Mouse (Mus musculus) midbrain, embryonic 16.5 days (tissue): ENCODE data around the gene Ip6k1. TPM values are rescaled to one million over a fixed set of nuclear protein-coding genes. Genes with fewer than 3 reads are reported as not detected.
A peak's percentile ranks its signal among the peaks of the same experiment; 100 is the strongest.

Experiments used
- ATAC-seq: fragments of 200-750 bp; cut with Nextera tagmentation; 2 replicates; pipeline ENCODE4 v1.8.0; 2017; ENCODE audit warnings: moderate TSS enrichment
- H3K27ac ChIP-seq: fragments of 300-500 bp; sonication (generic); 2 replicates; pipeline ENCODE4 v1.5.1; 2014; ENCODE audit warnings: mild to moderate bottlenecking, low read length, mixed read lengths
- H3K27me3 ChIP-seq: fragments of 300-500 bp; sonication (generic); 2 replicates; pipeline ENCODE4 v1.6.1; 2014; ENCODE audit warnings: low read depth, low read length, mixed read lengths; ENCODE audit not compliant: control insufficient read depth, insufficient read depth
- H3K36me3 ChIP-seq: fragments of 300-500 bp; sonication (generic); 2 replicates; pipeline ENCODE4 v1.6.1; 2014; ENCODE audit warnings: mild to moderate bottlenecking, low read length, moderate library complexity, mixed read lengths; ENCODE audit not compliant: control insufficient read depth, insufficient read depth
- H3K4me1 ChIP-seq: fragments of 300-500 bp; sonication (generic); 2 replicates; pipeline ENCODE4 v1.6.1; 2014; ENCODE audit warnings: mild to moderate bottlenecking, low read length, mixed read lengths; ENCODE audit not compliant: control insufficient read depth, insufficient read depth
- H3K4me2 ChIP-seq: fragments of 300-500 bp; sonication (generic); 2 replicates; pipeline ENCODE4 v1.6.1; 2014; ENCODE audit warnings: mild to moderate bottlenecking, low read length, mixed read lengths
- H3K4me3 ChIP-seq: fragments of 300-500 bp; sonication (generic); 2 replicates; pipeline ENCODE4 v1.5.1; 2014; ENCODE audit warnings: low read depth, mild to moderate bottlenecking, low read length, moderate library complexity, mixed read lengths
- H3K9ac ChIP-seq: fragments of 300-500 bp; sonication (generic); 2 replicates; pipeline ENCODE4 v1.6.1; 2014; ENCODE audit warnings: low read depth, low read length, mixed read lengths
- H3K9me3 ChIP-seq: fragments of 300-500 bp; sonication (generic); replicated peaks from 2 replicates; pipeline ENCODE4 v1.6.1; 2014; ENCODE audit warnings: mild to moderate bottlenecking, low read length, mixed read lengths; ENCODE audit not compliant: control insufficient read depth, poor library complexity, severe bottlenecking
- WGBS: fragments of 180-500 bp; shearing (Covaris S2); extraction: QIAGEN DNeasy Blood & Tissue Kit; methylation state at CpG from one replicate; pipeline ENCODE4 v1.1.7; 2014; 5-methylcytosine and 5-hydroxymethylcytosine counted together
- polyA plus RNA-seq: library from polyadenylated mRNA; unstranded; fragments of >200 nt; fragmentation: Nextera tagmentation; extraction: Ambion mirVana; gene quantifications from 2 replicates; pipeline ENCODE4 v1.2.1, GENCODE M21; 2015

Gene Ip6k1
- polyA plus RNA-seq, 1 experiment from 2014 or later: 118 TPM

DNA sequence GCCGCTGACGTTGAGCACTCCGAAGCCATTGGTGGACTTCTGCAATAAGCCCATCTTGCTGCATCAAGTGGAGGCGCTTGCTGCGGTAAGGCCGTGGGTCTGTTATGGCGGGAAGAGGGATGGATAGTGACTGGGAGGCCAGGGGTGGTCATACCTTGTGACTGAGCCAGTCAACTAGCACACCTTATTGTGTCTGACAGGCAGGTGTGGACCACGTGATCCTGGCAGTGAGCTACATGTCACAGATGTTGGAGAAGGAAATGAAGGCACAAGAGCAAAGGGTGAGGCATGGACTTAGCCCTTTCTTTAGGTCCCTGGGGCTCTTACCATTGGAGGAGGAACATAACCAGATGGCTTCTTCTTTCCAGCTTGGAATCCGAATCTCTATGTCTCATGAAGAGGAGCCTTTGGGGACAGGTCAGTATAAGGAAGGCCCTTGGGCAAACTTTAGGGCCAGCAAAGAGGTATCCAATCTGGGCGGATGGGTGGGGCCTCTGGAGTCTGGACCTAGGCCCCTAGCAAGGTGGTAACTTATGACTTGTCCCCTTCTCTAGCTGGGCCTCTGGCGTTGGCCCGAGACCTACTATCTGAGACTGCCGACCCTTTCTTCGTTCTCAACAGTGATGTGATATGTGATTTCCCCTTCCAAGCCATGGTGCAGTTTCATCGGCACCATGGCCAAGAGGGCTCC lies 47.4 kb downstream of the Ip6k1 start:
- peaks cover 26% of the 10 kb centered on the region for H3K36me3 ChIP-seq
- WGBS: 43% methylated on average over 15 of the region's 15 CpGs
- peak overlapping the region; percentile 69; the same call in 1 of the 2 replicates for H3K27ac ChIP-seq
- peak overlapping the region; percentile 77 for H3K4me3 ChIP-seq
- H3K4me2 ChIP-seq: peak overlapping the region; percentile 89
- peaks cover 18% of the 10 kb centered on the region for H3K4me1 ChIP-seq
- no peaks in the 10 kb centered on the region for H3K27me3 ChIP-seq
- H3K9me3 ChIP-seq: no peaks in the 10 kb centered on the region
- peak; percentile 31; the same call in 1 of the 2 replicates for ATAC-seq
- H3K9ac ChIP-seq: peak overlapping the region; percentile 73

DNA sequence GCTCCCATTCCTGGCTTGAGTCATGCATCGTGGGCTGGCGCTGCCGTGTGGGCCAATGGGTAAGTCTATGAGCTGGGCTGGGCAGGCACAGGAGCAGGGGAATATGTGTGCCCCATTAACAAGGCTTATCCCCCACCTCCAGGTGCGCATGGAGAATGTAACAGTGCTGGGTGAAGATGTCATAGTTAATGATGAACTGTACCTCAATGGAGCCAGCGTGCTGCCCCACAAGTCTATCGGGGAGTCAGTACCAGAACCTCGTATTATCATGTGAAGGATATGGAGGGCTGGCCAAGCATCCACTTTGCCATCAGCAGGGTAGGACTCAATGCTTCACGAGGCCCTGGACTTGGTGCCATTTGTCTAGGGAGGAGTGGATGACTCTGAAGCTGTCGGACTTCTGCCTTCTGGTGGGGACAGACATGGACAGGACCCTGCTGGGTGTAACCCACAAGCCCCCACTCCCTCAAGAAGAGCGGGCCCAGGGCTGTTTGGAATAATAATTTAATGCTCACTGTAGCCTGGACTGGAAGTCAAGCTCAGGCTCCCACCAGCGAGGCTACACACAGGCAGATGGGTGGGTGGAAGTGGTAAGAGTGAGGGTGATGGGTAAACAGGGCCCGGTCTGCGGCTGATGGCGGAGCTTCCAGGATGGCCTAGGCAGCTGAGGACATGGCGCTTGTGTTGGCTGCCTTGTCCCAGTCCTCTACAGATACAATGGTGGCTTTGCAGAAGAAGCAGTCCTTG lies 49.1 kb downstream of the Ip6k1 start:
- WGBS: 96% methylated on average over 15 of the region's 15 CpGs

DNA sequence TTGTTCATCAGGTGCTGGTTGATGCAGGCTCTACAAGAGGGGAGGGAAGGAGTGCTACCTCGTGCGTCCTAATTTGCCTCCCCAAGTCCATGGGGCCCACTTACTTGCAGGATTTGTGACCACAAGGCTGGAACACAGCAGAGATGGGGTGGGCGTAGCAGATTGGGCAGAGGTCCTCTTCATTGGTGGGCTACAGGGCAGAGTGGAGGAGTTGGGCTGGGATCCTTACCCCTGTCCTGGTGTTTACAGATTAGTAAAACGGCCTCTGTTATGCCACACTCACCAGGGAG lies 49.6 kb downstream of the Ip6k1 start:
- no peak for ATAC-seq
- H3K36me3 ChIP-seq: peaks cover 22% of the 10 kb centered on the region

More for the DNA sequence above, 49.1 kb downstream of the Ip6k1 start:
- no peak for ATAC-seq
- Histone ChIP-seq H3K9ac (no peak overlapping the region), H3K4me3 (no peak overlapping the region), H3K9me3 (no peaks in the 10 kb centered on the region), H3K36me3 (peaks cover 24% of the 10 kb centered on the region), H3K4me1 (peaks cover 18% of the 10 kb centered on the region), H3K4me2 (no peak overlapping the region), H3K27me3 (no peaks in the 10 kb centered on the region), H3K27ac (no peak overlapping the region)

DNA sequence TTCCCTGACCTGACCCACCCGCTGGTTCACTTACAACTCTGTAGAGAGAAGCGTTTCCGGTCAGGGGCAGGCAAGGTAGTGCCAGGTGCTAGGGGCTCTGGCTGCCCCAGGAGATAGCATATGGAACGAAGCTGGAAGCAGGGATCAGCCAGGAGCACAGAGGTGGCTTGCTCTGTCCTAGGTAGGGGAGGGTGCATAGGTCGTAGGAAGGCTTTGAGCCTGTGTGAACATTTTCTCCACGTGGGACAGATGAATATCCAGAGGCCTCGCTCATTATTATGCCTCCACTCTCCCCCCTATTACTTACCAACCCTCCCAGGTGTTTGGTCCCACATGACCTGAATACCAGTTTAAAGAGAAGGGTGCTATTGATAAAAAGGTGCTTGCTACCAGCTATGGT lies 50.1 kb downstream of the Ip6k1 start:
- no peak overlapping the region for H3K4me2 ChIP-seq
- no peak overlapping the region for H3K27ac ChIP-seq
- no peaks in the 10 kb centered on the region for H3K27me3 ChIP-seq
- no peak overlapping the region for H3K4me3 ChIP-seq
- H3K36me3 ChIP-seq: peaks cover 21% of the 10 kb centered on the region
- H3K9me3 ChIP-seq: no peaks in the 10 kb centered on the region
- peaks cover 18% of the 10 kb centered on the region for H3K4me1 ChIP-seq
- ATAC-seq: no peak
- 68% methylated on average over 7 of the region's 7 CpGs for WGBS
- no peak overlapping the region for H3K9ac ChIP-seq

More for the DNA sequence above, 49.6 kb downstream of the Ip6k1 start:
- Histone ChIP-seq H3K4me3 (no peak overlapping the region), H3K27me3 (no peaks in the 10 kb centered on the region), H3K9ac (no peak overlapping the region), H3K27ac (no peak overlapping the region), H3K9me3 (no peaks in the 10 kb centered on the region), H3K4me2 (no peak overlapping the region), H3K4me1 (peaks cover 18% of the 10 kb centered on the region)
- 84% methylated on average over 4 of the region's 4 CpGs for WGBS

DNA sequence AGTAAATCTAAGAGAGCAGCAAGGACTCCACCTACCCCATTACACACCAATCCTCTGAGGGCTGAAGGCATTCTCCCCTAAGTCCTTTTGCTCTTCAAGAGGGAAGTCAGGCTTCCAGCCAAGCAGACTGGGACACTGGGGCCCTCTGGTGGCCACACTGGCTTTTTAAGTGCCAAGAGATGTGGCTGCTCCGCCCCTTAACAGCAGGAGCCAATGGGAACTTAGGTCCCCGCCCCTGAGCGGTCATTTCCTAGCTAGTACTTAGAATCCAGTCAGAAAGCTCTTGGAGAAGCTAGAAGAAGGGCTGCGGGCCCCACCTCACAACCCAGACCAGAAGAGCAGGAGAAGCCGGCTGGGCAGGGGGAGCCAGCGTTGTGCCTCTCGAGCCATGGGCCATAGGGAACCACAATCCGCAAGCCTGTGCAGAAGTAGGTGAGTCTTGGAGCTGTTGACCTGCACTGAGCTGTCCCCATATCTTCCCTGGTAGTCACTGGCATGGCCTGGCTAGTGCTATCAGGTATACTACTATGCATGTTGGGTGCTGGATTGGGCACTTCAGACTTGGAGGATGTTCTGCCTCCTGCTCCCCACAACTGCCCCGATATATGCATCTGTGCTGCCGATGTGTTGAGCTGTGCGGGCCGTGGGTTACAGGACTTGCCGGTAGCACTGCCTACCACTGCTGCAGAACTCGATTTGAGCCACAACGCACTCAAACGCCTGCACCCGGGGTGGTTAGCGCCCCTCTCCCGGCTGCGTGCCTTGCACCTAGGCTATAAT lies 50.8 kb downstream of the Ip6k1 start, which contains the start of gene Amigo3:
Amigo3 (plus strand) TSS at position 275 of the 780 bp plus-strand sequence.
- WGBS: 57% methylated on average over 20 of the region's 20 CpGs
- Histone ChIP-seq H3K4me1 (peaks cover 16% of the 10 kb centered on the region), H3K27me3 (no peaks in the 10 kb centered on the region), H3K9me3 (no peaks in the 10 kb centered on the region), H3K36me3 (peaks cover 24% of the 10 kb centered on the region), H3K4me3 (no peak within 1 kb of the TSS), H3K27ac (no peak within 1 kb of the TSS), H3K4me2 (no peak within 1 kb of the TSS), H3K9ac (no peak within 1 kb of the TSS)
- 0 out of 2 replicates have a peak, but pooled peaks have one; percentile 12 for ATAC-seq

DNA sequence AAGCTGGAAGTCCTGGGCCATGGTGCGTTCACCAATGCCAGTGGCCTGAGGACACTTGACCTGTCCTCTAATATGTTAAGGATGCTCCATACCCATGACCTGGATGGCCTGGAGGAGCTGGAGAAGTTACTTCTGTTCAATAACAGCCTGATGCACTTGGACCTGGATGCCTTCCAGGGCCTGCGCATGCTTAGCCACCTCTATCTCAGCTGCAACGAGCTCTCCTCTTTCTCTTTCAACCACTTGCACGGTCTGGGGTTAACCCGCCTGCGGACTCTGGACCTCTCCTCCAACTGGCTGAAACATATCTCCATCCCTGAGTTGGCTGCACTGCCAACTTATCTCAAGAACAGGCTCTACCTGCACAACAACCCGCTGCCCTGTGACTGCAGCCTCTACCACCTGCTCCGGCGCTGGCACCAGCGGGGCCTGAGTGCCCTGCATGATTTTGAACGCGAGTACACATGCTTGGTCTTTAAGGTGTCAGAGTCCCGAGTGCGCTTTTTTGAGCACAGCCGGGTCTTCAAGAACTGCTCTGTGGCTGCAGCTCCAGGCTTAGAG lies 51.4 kb downstream of the Ip6k1 start:
- Histone ChIP-seq H3K9ac (no peak overlapping the region), H3K4me2 (no peak overlapping the region), H3K27ac (no peak overlapping the region), H3K4me3 (no peak overlapping the region), H3K4me1 (peaks cover 11% of the 10 kb centered on the region), H3K27me3 (no peaks in the 10 kb centered on the region), H3K36me3 (peaks cover 24% of the 10 kb centered on the region), H3K9me3 (no peaks in the 10 kb centered on the region)
- 92% methylated on average over 15 of the region's 15 CpGs for WGBS
- ATAC-seq: no peak

DNA sequence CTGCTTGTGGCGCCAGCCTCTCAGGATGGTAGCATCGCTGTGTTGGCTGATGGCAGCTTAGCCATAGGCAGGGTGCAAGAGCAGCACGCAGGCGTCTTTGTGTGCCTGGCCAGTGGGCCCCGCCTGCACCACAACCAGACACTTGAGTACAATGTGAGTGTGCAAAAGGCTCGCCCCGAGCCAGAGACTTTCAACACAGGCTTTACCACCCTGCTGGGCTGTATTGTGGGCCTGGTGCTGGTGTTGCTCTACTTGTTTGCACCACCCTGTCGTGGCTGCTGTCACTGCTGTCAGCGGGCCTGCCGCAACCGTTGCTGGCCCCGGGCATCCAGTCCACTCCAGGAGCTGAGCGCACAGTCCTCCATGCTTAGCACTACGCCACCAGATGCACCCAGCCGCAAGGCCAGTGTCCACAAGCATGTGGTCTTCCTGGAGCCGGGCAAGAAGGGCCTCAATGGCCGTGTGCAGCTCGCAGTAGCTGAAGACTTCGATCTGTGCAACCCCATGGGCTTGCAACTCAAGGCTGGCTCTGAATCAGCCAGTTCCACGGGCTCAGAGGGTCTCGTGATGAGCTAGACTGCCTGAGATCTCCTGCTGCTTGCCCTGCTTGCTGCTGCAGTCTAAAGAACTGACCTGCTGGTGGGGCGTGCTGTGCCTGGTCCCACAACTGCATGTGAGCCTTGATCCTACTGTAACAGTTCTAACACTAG lies 52.2 kb downstream of the Ip6k1 start:
- 90% methylated on average over 22 of the region's 22 CpGs for WGBS
- ATAC-seq: no peak
- peaks cover 11% of the 10 kb centered on the region for H3K4me1 ChIP-seq
- no peak overlapping the region for H3K4me2 ChIP-seq
- no peak overlapping the region for H3K4me3 ChIP-seq
- H3K9ac ChIP-seq: no peak overlapping the region
- H3K27me3 ChIP-seq: no peaks in the 10 kb centered on the region
- H3K9me3 ChIP-seq: no peaks in the 10 kb centered on the region
- H3K36me3 ChIP-seq: peaks cover 29% of the 10 kb centered on the region
- no peak overlapping the region for H3K27ac ChIP-seq

DNA sequence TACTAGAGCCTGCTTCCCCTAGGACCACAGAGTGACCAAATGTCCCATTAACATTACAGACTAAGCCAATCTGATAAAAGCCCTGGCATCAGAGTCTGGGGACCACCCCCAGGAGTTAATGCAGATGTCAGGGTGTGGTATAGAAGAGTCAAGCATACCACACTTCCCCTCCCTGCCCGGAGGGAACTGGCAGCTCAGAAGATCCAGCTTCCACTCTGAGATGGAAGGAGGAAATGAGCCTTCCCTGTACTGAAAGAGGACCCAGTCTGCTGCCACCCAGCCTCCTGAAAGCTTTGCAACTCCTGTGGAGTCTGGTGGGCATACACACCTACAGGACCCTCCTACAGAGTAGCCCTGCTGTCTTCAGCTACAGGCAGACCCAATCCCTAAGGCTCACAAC lies 52.8 kb downstream of the Ip6k1 start:
- Histone ChIP-seq H3K4me2 (no peak overlapping the region), H3K4me3 (no peak overlapping the region), H3K4me1 (peaks cover 7% of the 10 kb centered on the region), H3K9ac (no peak overlapping the region), H3K36me3 (peaks cover 35% of the 10 kb centered on the region), H3K27ac (no peak overlapping the region), H3K9me3 (no peaks in the 10 kb centered on the region), H3K27me3 (no peaks in the 10 kb centered on the region)
- 82% methylated on average over 1 of the region's 1 CpGs for whole genome bisulfite sequencing
- no peak for ATAC-seq
